In genomic region chr8:122711480-122711879, GRCm38 (mm10) we compare ENCODE assay signal across 15 mouse cellular contexts. TPM values are rescaled to one million over a fixed set of nuclear protein-coding genes. Genes with fewer than 3 reads are reported as not detected.
DNase-seq lines count a peak whose midpoint lies in the region; ATAC-seq and TF ChIP-seq lines count a peak whose summit lies in the region.
"Had no signal": no experiment of that assay in that cellular context is flagged by ENCODE, and none has a peak within 500 bp of the region (broad histone marks: within the 10 kb centered on the region; RNA-seq: fewer than 3 reads in every experiment).

No protein-coding gene starts in this region.

- no peak for TF ChIP-seq CTCF in heart, adult 2 months (IDR thresholded peaks at IDR 0.05)

- no peaks in the 10 kb centered on the region for H3K79me2 ChIP-seq in heart, adult 2 months (replicated peaks; ENCODE audit: control insufficient read depth, insufficient read depth, low read length)

- H3K9ac ChIP-seq in heart, adult 2 months (ENCODE audit: low read depth, low read length) = no peak overlapping the region
- no peak overlapping the region for H3K9ac ChIP-seq in hindbrain, embryonic 15.5 days
- H3K9ac ChIP-seq in hindbrain, embryonic 16.5 days (ENCODE audit: low read depth, low read length) = no peak overlapping the region
- no peak overlapping the region for H3K9ac ChIP-seq in neural tube, embryonic 13.5 days
- H3K9ac ChIP-seq in neural tube, embryonic 15.5 days (replicated peaks) = no peak overlapping the region
- H3K9ac ChIP-seq: forebrain, postnatal 0 days; hindbrain, embryonic 12.5 days; limb, embryonic 13.5 days had no signal

- ATAC-seq in hindbrain, embryonic 15.5 days (ENCODE audit: low FRiP score, low read depth) = no peak
- no peak for ATAC-seq in hindbrain, embryonic 16.5 days
- no peak for ATAC-seq in neural tube, embryonic 13.5 days (ENCODE audit: low read depth)
- no peak for ATAC-seq in neural tube, embryonic 15.5 days (ENCODE audit: low FRiP score)
- ATAC-seq in megakaryocyte progenitor cell, adult 5-6 weeks (replicated peaks; ENCODE audit: poor library complexity) = peak; percentile 7; the same call in 1 of the 2 replicates
- ATAC-seq: activated CD4-positive, CD25-positive, alpha-beta regulatory T cell, adult 4 months; forebrain, postnatal 0 days had no signal

- TF ChIP-seq POLR2A in heart, adult 2 months (IDR thresholded peaks at IDR 0.05; ENCODE audit: insufficient read depth, low read depth, low read length) = no peak

- no peaks in the 10 kb centered on the region for H3K36me3 ChIP-seq in heart, adult 2 months (ENCODE audit: control insufficient read depth, insufficient read depth, low read length)
- H3K36me3 ChIP-seq in hindbrain, embryonic 15.5 days = no peaks in the 10 kb centered on the region
- H3K36me3 ChIP-seq in hindbrain, embryonic 16.5 days (ENCODE audit: control insufficient read depth, insufficient read depth, low read length) = no peaks in the 10 kb centered on the region
- H3K36me3 ChIP-seq in neural tube, embryonic 13.5 days = no peaks in the 10 kb centered on the region
- no peaks in the 10 kb centered on the region for H3K36me3 ChIP-seq in neural tube, embryonic 15.5 days
- H3K36me3 ChIP-seq: hindbrain, embryonic 12.5 days; limb, embryonic 13.5 days had no signal

- H3K27me3 ChIP-seq in heart, adult 2 months (ENCODE audit: control insufficient read depth, insufficient read depth, low read length) = no peaks in the 10 kb centered on the region
- H3K27me3 ChIP-seq in hindbrain, embryonic 15.5 days = no peaks in the 10 kb centered on the region
- H3K27me3 ChIP-seq in hindbrain, embryonic 16.5 days (replicated peaks; ENCODE audit: control insufficient read depth, insufficient read depth, low read length) = no peaks in the 10 kb centered on the region
- no peaks in the 10 kb centered on the region for H3K27me3 ChIP-seq in neural tube, embryonic 13.5 days
- H3K27me3 ChIP-seq in neural tube, embryonic 15.5 days (replicated peaks) = no peaks in the 10 kb centered on the region

- intact Hi-C loops in heart, adult 2 months (cut with DNase I) = loop anchor here (5.0 kb wide), 1 partner anchor 51 kb away; no protein-coding TSS in a partner anchor
- intact Hi-C loops in heart, postnatal 10 days (cut with DNase I) = no loop called here

- no peaks in the 10 kb centered on the region for H3K9me3 ChIP-seq in hindbrain, embryonic 15.5 days
- H3K9me3 ChIP-seq in hindbrain, embryonic 16.5 days (ENCODE audit: control insufficient read depth, low read length) = no peaks in the 10 kb centered on the region
- H3K9me3 ChIP-seq in neural tube, embryonic 13.5 days = no peaks in the 10 kb centered on the region
- no peaks in the 10 kb centered on the region for H3K9me3 ChIP-seq in neural tube, embryonic 15.5 days (replicated peaks)
- H3K9me3 ChIP-seq: hindbrain, embryonic 12.5 days; limb, embryonic 13.5 days had no signal

- no peak overlapping the region for H3K4me3 ChIP-seq in heart, adult 2 months
- no peak overlapping the region for H3K4me3 ChIP-seq in hindbrain, embryonic 15.5 days
- no peak overlapping the region for H3K4me3 ChIP-seq in hindbrain, embryonic 16.5 days (ENCODE audit: low read length)
- H3K4me3 ChIP-seq in neural tube, embryonic 13.5 days = no peak overlapping the region
- no peak overlapping the region for H3K4me3 ChIP-seq in neural tube, embryonic 15.5 days (replicated peaks)
- H3K4me3 ChIP-seq: hindbrain, embryonic 12.5 days; limb, embryonic 13.5 days had no signal

- no peak overlapping the region for H3K4me2 ChIP-seq in hindbrain, embryonic 15.5 days
- no peak overlapping the region for H3K4me2 ChIP-seq in hindbrain, embryonic 16.5 days (ENCODE audit: low read length)
- no peak overlapping the region for H3K4me2 ChIP-seq in neural tube, embryonic 13.5 days
- no peak overlapping the region for H3K4me2 ChIP-seq in neural tube, embryonic 15.5 days
- H3K4me2 ChIP-seq: hindbrain, embryonic 12.5 days; limb, embryonic 13.5 days had no signal

- H3K27ac ChIP-seq in heart, adult 2 months = peak overlapping the region; percentile 85
- H3K27ac ChIP-seq in hindbrain, embryonic 15.5 days (replicated peaks) = 0 out of 2 replicates have a peak overlapping the region, but pooled peaks have one; percentile 1
- no peak overlapping the region for H3K27ac ChIP-seq in hindbrain, embryonic 16.5 days (ENCODE audit: low read depth, low read length)
- 0 out of 2 replicates have a peak overlapping the region, but pooled peaks have one; percentile 6 for H3K27ac ChIP-seq in neural tube, embryonic 13.5 days (replicated peaks)
- H3K27ac ChIP-seq in neural tube, embryonic 15.5 days (replicated peaks) = no peak overlapping the region
- H3K27ac ChIP-seq: hindbrain, embryonic 12.5 days; limb, embryonic 13.5 days had no signal

- H3K4me1 ChIP-seq in heart, adult 2 months (ENCODE audit: control insufficient read depth, insufficient read depth, low read length) = peaks cover 16% of the 10 kb centered on the region
- peaks cover 11% of the 10 kb centered on the region; the same call in 1 of the 2 replicates for H3K4me1 ChIP-seq in hindbrain, embryonic 15.5 days (replicated peaks)
- peaks cover 14% of the 10 kb centered on the region; the same call in 1 of the 2 replicates for H3K4me1 ChIP-seq in hindbrain, embryonic 16.5 days (ENCODE audit: control insufficient read depth, insufficient read depth, low read depth, low read length)
- peaks cover 46% of the 10 kb centered on the region for H3K4me1 ChIP-seq in neural tube, embryonic 13.5 days (replicated peaks)
- H3K4me1 ChIP-seq in neural tube, embryonic 15.5 days = peaks cover 18% of the 10 kb centered on the region

- no peak for DNase-seq in heart, adult 2 months
- no peak for DNase-seq in heart, postnatal 10 days
- no peak for DNase-seq in urinary bladder, postnatal 14 days (ENCODE audit: low spot score)
- DNase-seq: forebrain, postnatal 0 days; gastrocnemius, postnatal 10 days; midbrain, embryonic 14.5 days; right cerebral cortex, postnatal 14 days had no signal

- WGBS in heart, adult 2 months = 60% methylated on average over 3 of the region's 3 CpGs
- 82% methylated on average over 3 of the region's 3 CpGs for WGBS in hindbrain, embryonic 15.5 days
- 69% methylated on average over 3 of the region's 3 CpGs for WGBS in hindbrain, embryonic 16.5 days
- 85% methylated on average over 3 of the region's 3 CpGs for WGBS in neural tube, embryonic 13.5 days
- WGBS in neural tube, embryonic 15.5 days = 82% methylated on average over 3 of the region's 3 CpGs

- no peak for TF ChIP-seq EP300 in heart, adult 2 months (IDR thresholded peaks at IDR 0.05; ENCODE audit: insufficient read depth, low read depth, low read length)

RNA-seq across cellular contexts. Expression of gene Cbfa2t3, which starts 12.6 kb away (rescaled TPM):
- 10 to 100 TPM; 21.8 to 22.3 TPM for total RNA-seq in heart, adult 2 months (2021)
- 10.2 and 10.9 TPM in 2 replicates for polyA plus RNA-seq in heart, adult 2 months (2012; rRNA removed)
- 10 to 100 TPM; 22.2 to 24.5 TPM for total RNA-seq in heart, postnatal 10 days (2021)
- 19.1 and 21.2 TPM in 2 replicates for polyA plus RNA-seq in hindbrain, embryonic 15.5 days (2015; fragmentation: Nextera tagmentation; extraction: Ambion mirVana)
- 12.6 and 18.3 TPM in 2 replicates for polyA plus RNA-seq in hindbrain, embryonic 16.5 days (2015; fragmentation: Nextera tagmentation; extraction: Ambion mirVana)
- 21.2 and 22.2 TPM in 2 replicates for polyA plus RNA-seq in neural tube, embryonic 13.5 days (2015; fragmentation: Nextera tagmentation; extraction: Ambion mirVana)
- polyA plus RNA-seq in neural tube, embryonic 15.5 days (2015; fragmentation: Nextera tagmentation; extraction: Ambion mirVana) = 14.4 and 16.8 TPM in 2 replicates
- total RNA-seq in megakaryocyte progenitor cell, adult 5-6 weeks (2015) = 19.6 and 20.7 TPM in 2 replicates
- 11.8 and 12.3 TPM in 2 replicates for total RNA-seq in megakaryocyte progenitor cell, adult 5-6 weeks (2017)

Comparison
In these comparisons a context has a peak if more than half of its experiments do, and no peak if none do; other contexts are left out.
1. H3K27ac ChIP-seq: peak in heart, adult 2 months (single experiment), hindbrain, embryonic 15.5 days (single experiment) and neural tube, embryonic 13.5 days (single experiment); none in hindbrain, embryonic 16.5 days (single experiment) and neural tube, embryonic 15.5 days (single experiment).